Mouse (Mus musculus) heart, embryonic 12.5 days (tissue): ENCODE data around the gene Tas2r143. TPM values are rescaled to one million over a fixed set of nuclear protein-coding genes. Genes with fewer than 3 reads are reported as not detected.

ENCODE experiments used
- ATAC-seq: fragments of 200-750 bp; cut with Nextera tagmentation; 2 replicates; pipeline ENCODE4 v1.8.0; 2017; ENCODE audit warnings: moderate TSS enrichment, moderate library complexity; ENCODE audit not compliant: insufficient number of reproducible peaks, low FRiP score
- H3K27ac ChIP-seq: fragments of 300-500 bp; sonication (generic); 2 replicates; pipeline ENCODE4 v1.5.1; 2016; ENCODE audit warnings: mild to moderate bottlenecking, moderate library complexity; ENCODE audit not compliant: poor library complexity, severe bottlenecking
- H3K27me3 ChIP-seq: fragments of 300-500 bp; sonication (generic); replicated peaks from 2 replicates; pipeline ENCODE4 v1.6.1; 2016; ENCODE audit warnings: mild to moderate bottlenecking, moderate library complexity
- H3K36me3 ChIP-seq: fragments of 300-500 bp; sonication (generic); 2 replicates; pipeline ENCODE4 v1.6.1; 2016; ENCODE audit warnings: mild to moderate bottlenecking, moderate library complexity
- H3K4me1 ChIP-seq: fragments of 300-500 bp; sonication (generic); replicated peaks from 2 replicates; pipeline ENCODE4 v1.6.1; 2016; ENCODE audit warnings: mild to moderate bottlenecking
- H3K4me2 ChIP-seq: fragments of 300-500 bp; sonication (generic); 2 replicates; pipeline ENCODE4 v1.6.1; 2016; ENCODE audit warnings: mild to moderate bottlenecking, moderate library complexity
- H3K4me3 ChIP-seq: fragments of 300-500 bp; sonication (generic); 2 replicates; pipeline ENCODE4 v1.5.1; 2016; ENCODE audit warnings: mild to moderate bottlenecking
- H3K9ac ChIP-seq: fragments of 300-500 bp; sonication (generic); 2 replicates; pipeline ENCODE4 v1.6.1; 2016; ENCODE audit warnings: mild to moderate bottlenecking, moderate library complexity
- H3K9me3 ChIP-seq: fragments of 300-500 bp; sonication (generic); replicated peaks from 2 replicates; pipeline ENCODE4 v1.6.1; 2016; ENCODE audit warnings: mild to moderate bottlenecking, moderate library complexity
- WGBS: fragments of 180-500 bp; shearing (Covaris S2); methylation state at CpG from one replicate; pipeline ENCODE4 v1.1.7; 2016; 5-methylcytosine and 5-hydroxymethylcytosine counted together
- polyA plus RNA-seq: library from polyadenylated mRNA; unstranded; fragments of >200 nt; fragmentation: Nextera tagmentation; extraction: Ambion mirVana; gene quantifications from 2 replicates; pipeline ENCODE4 v1.2.1, GENCODE M21; 2016

Tas2r143 gene
- polyA plus RNA-seq, 1 experiment from 2014 or later, result not detected

GRCm38 (mm10) chr6:42379551-42379950, 20.5 kb upstream of the Tas2r143 start:
- no peak overlapping the region for H3K4me2 ChIP-seq
- no peak overlapping the region for H3K27ac ChIP-seq
- ATAC-seq, result no peak
- peaks cover 39% of the 10 kb centered on the region for H3K4me1 ChIP-seq
- WGBS, result 52% methylated on average over 3 of the region's 3 CpGs
- H3K9me3 ChIP-seq, result no peaks in the 10 kb centered on the region
- no peaks in the 10 kb centered on the region for H3K36me3 ChIP-seq
- H3K9ac ChIP-seq, result no peak overlapping the region
- H3K4me3 ChIP-seq, result no peak overlapping the region
- no peaks in the 10 kb centered on the region for H3K27me3 ChIP-seq

GRCm38 (mm10) chr6:42380416-42381144, 19.5 kb upstream of the Tas2r143 start:
- Histone ChIP-seq H3K4me2 (no peak overlapping the region), H3K9ac (no peak overlapping the region; the same call in 1 of the 2 replicates), H3K27me3 (no peaks in the 10 kb centered on the region), H3K4me1 (peaks cover 30% of the 10 kb centered on the region), H3K4me3 (no peak overlapping the region), H3K9me3 (no peaks in the 10 kb centered on the region), H3K27ac (peak overlapping the region; percentile 47; the same call in 1 of the 2 replicates), H3K36me3 (no peaks in the 10 kb centered on the region)
- 15% methylated on average over 8 of the region's 8 CpGs for WGBS
- no peak for ATAC-seq

GRCm38 (mm10) chr6:42381221-42381620, 18.8 kb upstream of the Tas2r143 start:
- Histone ChIP-seq H3K4me1 (peaks cover 23% of the 10 kb centered on the region), H3K9ac (0 out of 2 replicates have a peak overlapping the region, but pooled peaks have one; percentile 18)

GRCm38 (mm10) chr6:42381916-42382381, 18.1 kb upstream of the Tas2r143 start:
- H3K9ac ChIP-seq, result peak overlapping the region; percentile 21; the same call in 1 of the 2 replicates

More at GRCm38 (mm10) chr6:42381221-42381620, 18.8 kb upstream of the Tas2r143 start:
- WGBS, result 45% methylated on average over 2 of the region's 2 CpGs
- H3K4me2 ChIP-seq, result no peak overlapping the region
- peak overlapping the region; percentile 67; the same call in 1 of the 2 replicates for H3K27ac ChIP-seq
- H3K4me3 ChIP-seq, result no peak overlapping the region
- no peaks in the 10 kb centered on the region for H3K27me3 ChIP-seq
- H3K36me3 ChIP-seq, result no peaks in the 10 kb centered on the region
- no peak for ATAC-seq
- H3K9me3 ChIP-seq, result no peaks in the 10 kb centered on the region

GRCm38 (mm10) chr6:42383360-42383759, 16.7 kb upstream of the Tas2r143 start:
- Histone ChIP-seq H3K4me2 (no peak overlapping the region), H3K4me1 (peaks cover 16% of the 10 kb centered on the region), H3K27ac (no peak overlapping the region), H3K27me3 (no peaks in the 10 kb centered on the region), H3K9me3 (no peaks in the 10 kb centered on the region), H3K9ac (no peak overlapping the region), H3K4me3 (no peak overlapping the region), H3K36me3 (no peaks in the 10 kb centered on the region)
- 84% methylated on average over 5 of the region's 5 CpGs for WGBS
- no peak for ATAC-seq

More at GRCm38 (mm10) chr6:42381916-42382381, 18.1 kb upstream of the Tas2r143 start:
- Histone ChIP-seq H3K4me2 (0 out of 2 replicates have a peak overlapping the region, but pooled peaks have one; percentile 16), H3K27me3 (no peaks in the 10 kb centered on the region), H3K4me3 (no peak overlapping the region), H3K36me3 (no peaks in the 10 kb centered on the region), H3K27ac (peak overlapping the region; percentile 67), H3K4me1 (peaks cover 16% of the 10 kb centered on the region), H3K9me3 (no peaks in the 10 kb centered on the region)
- peak; percentile 64 for ATAC-seq
- whole genome bisulfite sequencing, result 42% methylated on average over 9 of the region's 9 CpGs

GRCm38 (mm10) chr6:42385635-42386034, 14.4 kb upstream of the Tas2r143 start:
- Histone ChIP-seq H3K4me1 (peaks cover 22% of the 10 kb centered on the region), H3K36me3 (no peaks in the 10 kb centered on the region), H3K4me3 (no peak overlapping the region), H3K27ac (no peak overlapping the region), H3K9me3 (no peaks in the 10 kb centered on the region), H3K4me2 (no peak overlapping the region), H3K9ac (no peak overlapping the region), H3K27me3 (no peaks in the 10 kb centered on the region)
- WGBS, result 59% methylated on average over 4 of the region's 4 CpGs
- no peak for ATAC-seq

GRCm38 (mm10) chr6:42391796-42392330, 8.2 kb upstream of the Tas2r143 start:
- Histone ChIP-seq H3K4me1 (peaks cover 21% of the 10 kb centered on the region; the same call in 1 of the 2 replicates), H3K9me3 (no peaks in the 10 kb centered on the region), H3K4me3 (no peak overlapping the region), H3K27me3 (no peaks in the 10 kb centered on the region), H3K9ac (no peak overlapping the region), H3K36me3 (no peaks in the 10 kb centered on the region), H3K27ac (peak overlapping the region; percentile 51; the same call in 1 of the 2 replicates), H3K4me2 (no peak overlapping the region)
- peak; percentile 53; the same call in 1 of the 2 replicates for ATAC-seq
- WGBS, result 26% methylated on average over 2 of the region's 2 CpGs

- H3K4me3 ChIP-seq, result no peak overlapping the region
- no peak overlapping the region for H3K4me2 ChIP-seq
- H3K9me3 ChIP-seq, result no peaks in the 10 kb centered on the region
- H3K36me3 ChIP-seq, result no peaks in the 10 kb centered on the region
- peaks cover 16% of the 10 kb centered on the region; the same call in 1 of the 2 replicates for H3K4me1 ChIP-seq
- 53% methylated on average over 9 of the region's 9 CpGs for WGBS
- peak; percentile 67 for ATAC-seq
- 0 out of 2 replicates have a peak, but pooled peaks cover 3% of the 10 kb centered on the region for H3K27me3 ChIP-seq
- H3K27ac ChIP-seq, result no peak overlapping the region
- no peak overlapping the region for H3K9ac ChIP-seq
Measured at GRCm38 (mm10) chr6:42395960-42396809, 3.9 kb upstream of the Tas2r143 start.

- H3K27ac ChIP-seq, result no peak overlapping the region
- ATAC-seq, result no peak
- no peak overlapping the region for H3K9ac ChIP-seq
- H3K9me3 ChIP-seq, result no peaks in the 10 kb centered on the region
- no peaks in the 10 kb centered on the region for H3K36me3 ChIP-seq
- 0 out of 2 replicates have a peak, but pooled peaks cover 3% of the 10 kb centered on the region for H3K27me3 ChIP-seq
- WGBS, result 52% methylated on average over 3 of the region's 3 CpGs
- H3K4me2 ChIP-seq, result no peak overlapping the region
- H3K4me1 ChIP-seq, result peaks cover 9% of the 10 kb centered on the region; the same call in 1 of the 2 replicates
- no peak overlapping the region for H3K4me3 ChIP-seq
Measured at GRCm38 (mm10) chr6:42397041-42397657, 2.9 kb upstream of the Tas2r143 start.

- Histone ChIP-seq H3K4me2 (no peak overlapping the region), H3K9me3 (no peaks in the 10 kb centered on the region), H3K27me3 (0 out of 2 replicates have a peak, but pooled peaks cover 3% of the 10 kb centered on the region), H3K4me1 (0 out of 2 replicates have a peak, but pooled peaks cover 8% of the 10 kb centered on the region), H3K9ac (no peak overlapping the region), H3K4me3 (no peak overlapping the region), H3K27ac (no peak overlapping the region), H3K36me3 (no peaks in the 10 kb centered on the region)
- 72% methylated on average over 3 of the region's 3 CpGs for WGBS
- ATAC-seq, result no peak
Measured at GRCm38 (mm10) chr6:42398285-42398684, 1.8 kb upstream of the Tas2r143 start.
